Mouse (Mus musculus) ES-E14 (cell line): ENCODE data around the gene Manf.

Source experiments
- CHD2 ChIP-seq: IDR thresholded peaks from 2 replicates; pipeline ENCODE4 v1.6.1; 2014; ENCODE audit warnings: mild to moderate bottlenecking, low read depth, low read length, inconsistent platforms
- HCFC1 ChIP-seq: IDR thresholded peaks from 2 replicates; pipeline ENCODE4 v1.6.1; 2012; ENCODE audit warnings: low read length, inconsistent platforms, borderline replicate concordance; ENCODE audit not compliant: insufficient read depth
- MAFK ChIP-seq: IDR thresholded peaks from 2 replicates; pipeline ENCODE4 v1.6.1; 2014; ENCODE audit warnings: mild to moderate bottlenecking, low read depth, low read length, inconsistent platforms; ENCODE audit not compliant: insufficient read depth
- ZC3H11A ChIP-seq: IDR thresholded peaks from 2 replicates; pipeline ENCODE4 v1.6.1; 2012; ENCODE audit warnings: low read depth, mild to moderate bottlenecking, inconsistent platforms, low read length, borderline replicate concordance
- ZNF384 ChIP-seq: IDR thresholded peaks from 2 replicates; pipeline ENCODE4 v1.6.1; 2012; ENCODE audit warnings: low read depth, low read length, inconsistent platforms

GRCm38 (mm10) chr9:106893327-106893726 is 1.5 kb upstream of the Manf start:
- no peak for TF ChIP-seq MAFK
- TF ChIP-seq CHD2: no peak
- no peak for TF ChIP-seq HCFC1
- no peak for TF ChIP-seq ZC3H11A
- no peak for TF ChIP-seq ZNF384
